Comparison of ENCODE assay signal across 8 mouse cellular contexts in genomic region chr11:50457111-50457911, GRCm38 (mm10). TPM values are rescaled to one million over a fixed set of nuclear protein-coding genes. Genes with fewer than 3 reads are reported as not detected.
DNase-seq lines count a peak whose midpoint lies in the region; ATAC-seq and TF ChIP-seq lines count a peak whose summit lies in the region.
"Had no signal": no experiment of that assay in that cellular context is flagged by ENCODE, and none has a peak within 500 bp of the region (broad histone marks: within the 10 kb centered on the region; RNA-seq: fewer than 3 reads in every experiment).

No protein-coding gene starts in this region.

- H3K27ac ChIP-seq in forebrain, embryonic 16.5 days (ENCODE audit: low read length): peak overlapping the region; percentile 71
- no peak overlapping the region for H3K27ac ChIP-seq in intestine, embryonic 14.5 days (ENCODE audit: low read depth)
- peak overlapping the region; percentile 24; the same call in 1 of the 2 replicates for H3K27ac ChIP-seq in lung, embryonic 14.5 days (ENCODE audit: low read depth)
- H3K27ac ChIP-seq in stomach, embryonic 15.5 days: no peak overlapping the region; the same call in 1 of the 2 replicates

- TF ChIP-seq CTCF in lung, embryonic 14.5 days (IDR thresholded peaks at IDR 0.05; ENCODE audit: low read depth): no peak

- WGBS in forebrain, embryonic 16.5 days: 2% methylated on average over 26 of the region's 26 CpGs
- 10% methylated on average over 26 of the region's 26 CpGs for WGBS in intestine, embryonic 14.5 days
- 7% methylated on average over 26 of the region's 26 CpGs for WGBS in lung, embryonic 14.5 days
- 12% methylated on average over 26 of the region's 26 CpGs for WGBS in stomach, embryonic 15.5 days

- ATAC-seq in forebrain, embryonic 16.5 days: peak; percentile 60
- ATAC-seq in intestine, embryonic 14.5 days (replicated peaks; ENCODE audit: low FRiP score, low TSS enrichment, low read depth): 0 out of 2 replicates have a peak, but pooled peaks have one; percentile 40
- peak; percentile 49; the same call in 1 of the 2 replicates for ATAC-seq in lung, embryonic 14.5 days (ENCODE audit: insufficient read depth)
- peak; percentile 58; the same call in 1 of the 2 replicates for ATAC-seq in stomach, embryonic 15.5 days (ENCODE audit: insufficient read depth, low FRiP score, low read depth)

- H3K9me3 ChIP-seq in forebrain, embryonic 16.5 days (ENCODE audit: control insufficient read depth, low read length): 0 out of 2 replicates have a peak, but pooled peaks cover 3% of the 10 kb centered on the region
- no peaks in the 10 kb centered on the region for H3K9me3 ChIP-seq in intestine, embryonic 14.5 days (ENCODE audit: control insufficient read depth, low read length)
- H3K9me3 ChIP-seq in lung, embryonic 14.5 days (ENCODE audit: low read depth, low read length): no peaks in the 10 kb centered on the region
- no peaks in the 10 kb centered on the region for H3K9me3 ChIP-seq in stomach, embryonic 15.5 days
- H3K9me3 ChIP-seq: megakaryocyte, embryonic 14.5 days had no signal

- no peak overlapping the region for H3K4me3 ChIP-seq in forebrain, embryonic 16.5 days (replicated peaks; ENCODE audit: low read length)
- H3K4me3 ChIP-seq in intestine, embryonic 14.5 days (ENCODE audit: low read depth, low read length): no peak overlapping the region
- H3K4me3 ChIP-seq in lung, embryonic 14.5 days (ENCODE audit: low read depth, low read length): no peak overlapping the region; the same call in 1 of the 2 replicates
- no peak overlapping the region for H3K4me3 ChIP-seq in stomach, embryonic 15.5 days (replicated peaks)
- H3K4me3 ChIP-seq: megakaryocyte, embryonic 14.5 days had no signal

- H3K4me2 ChIP-seq in forebrain, embryonic 16.5 days (ENCODE audit: low read length): peak overlapping the region; percentile 29
- H3K4me2 ChIP-seq in intestine, embryonic 14.5 days (ENCODE audit: low read length): peak overlapping the region; percentile 6; the same call in 1 of the 2 replicates
- H3K4me2 ChIP-seq in lung, embryonic 14.5 days: peak overlapping the region; percentile 44
- H3K4me2 ChIP-seq in stomach, embryonic 15.5 days: peak overlapping the region; percentile 38

- H3K4me1 ChIP-seq in forebrain, embryonic 16.5 days (replicated peaks; ENCODE audit: control insufficient read depth, insufficient read depth, low read length): peaks cover 15% of the 10 kb centered on the region
- H3K4me1 ChIP-seq in intestine, embryonic 14.5 days (replicated peaks; ENCODE audit: control insufficient read depth, insufficient read depth, low read length): peaks cover 8% of the 10 kb centered on the region; the same call in 1 of the 2 replicates
- H3K4me1 ChIP-seq in lung, embryonic 14.5 days (ENCODE audit: insufficient read depth): peaks cover 5% of the 10 kb centered on the region
- H3K4me1 ChIP-seq in stomach, embryonic 15.5 days: peaks cover 9% of the 10 kb centered on the region; the same call in 1 of the 2 replicates

- H3K27me3 ChIP-seq in forebrain, embryonic 16.5 days (replicated peaks; ENCODE audit: control insufficient read depth, insufficient read depth, low read length): no peaks in the 10 kb centered on the region
- 0 out of 2 replicates have a peak, but pooled peaks cover 3% of the 10 kb centered on the region for H3K27me3 ChIP-seq in intestine, embryonic 14.5 days (replicated peaks; ENCODE audit: control insufficient read depth, insufficient read depth, low read length)
- no peaks in the 10 kb centered on the region; the same call in 1 of the 2 replicates for H3K27me3 ChIP-seq in lung, embryonic 14.5 days (ENCODE audit: insufficient read depth, low read length)
- no peaks in the 10 kb centered on the region for H3K27me3 ChIP-seq in stomach, embryonic 15.5 days (replicated peaks)

- no peak overlapping the region for H3K9ac ChIP-seq in forebrain, embryonic 16.5 days (replicated peaks; ENCODE audit: low read depth, low read length)
- H3K9ac ChIP-seq in intestine, embryonic 14.5 days (ENCODE audit: low read length): no peak overlapping the region
- H3K9ac ChIP-seq in lung, embryonic 14.5 days: no peak overlapping the region
- H3K9ac ChIP-seq in stomach, embryonic 15.5 days: no peak overlapping the region

- H3K36me3 ChIP-seq in forebrain, embryonic 16.5 days (ENCODE audit: control insufficient read depth, insufficient read depth): no peaks in the 10 kb centered on the region
- H3K36me3 ChIP-seq in intestine, embryonic 14.5 days (ENCODE audit: control insufficient read depth, insufficient read depth, low read length): no peaks in the 10 kb centered on the region
- no peaks in the 10 kb centered on the region for H3K36me3 ChIP-seq in lung, embryonic 14.5 days (ENCODE audit: insufficient read depth)
- no peaks in the 10 kb centered on the region for H3K36me3 ChIP-seq in stomach, embryonic 15.5 days

- peak; percentile 25 for DNase-seq in Muller cell, postnatal 12 days (ENCODE audit: inconsistent ontology term)
- DNase-seq in adrenal gland, adult 18-20 months (ENCODE audit: low spot score in 2 of 2): peak; percentile 36
- no peak for DNase-seq in intestine, embryonic 14.5 days (ENCODE audit: low spot score)
- peak; percentile 28 for DNase-seq in lung, embryonic 14.5 days
- DNase-seq in layer of hippocampus, adult 9-10 months (ENCODE audit: low spot score): no peak

RNA-seq across cellular contexts. Expression of gene Rufy1, which starts 26.4 kb away (rescaled TPM):
- 10 to 100 TPM; 34.5 to 39.4 TPM for total RNA-seq in adrenal gland, adult 18-20 months (2021)
- 28.6 and 31.2 TPM in 2 replicates for polyA plus RNA-seq in forebrain, embryonic 16.5 days (2015; fragmentation: Nextera tagmentation; extraction: Ambion mirVana)
- 21.6 and 24.8 TPM in 2 replicates for polyA plus RNA-seq in intestine, embryonic 14.5 days (2014; fragmentation: Nextera tagmentation; extraction: Ambion mirVana)
- polyA plus RNA-seq in lung, embryonic 14.5 days (2014; fragmentation: Nextera tagmentation; extraction: Ambion mirVana): 24.4 and 25.9 TPM in 2 replicates
- 20.5 and 20.7 TPM in 2 replicates for polyA plus RNA-seq in stomach, embryonic 15.5 days (2015; fragmentation: Nextera tagmentation; extraction: Ambion mirVana)

Comparison
In these comparisons a context has a peak if more than half of its experiments do, and no peak if none do; other contexts are left out.
1. DNase-seq: peak in Muller cell, postnatal 12 days (single experiment), adrenal gland, adult 18-20 months (2 of 2) and lung, embryonic 14.5 days (single experiment); none in intestine, embryonic 14.5 days (single experiment) and layer of hippocampus, adult 9-10 months (single experiment).
2. H3K27ac ChIP-seq: peak in forebrain, embryonic 16.5 days (single experiment) and lung, embryonic 14.5 days (single experiment); none in intestine, embryonic 14.5 days (single experiment) and stomach, embryonic 15.5 days (single experiment).
3. Peak in every context shown above with its lines, with median percentiles within 50 percentile points of each other: ATAC-seq and H3K4me2 ChIP-seq.